Mouse (Mus musculus): ENCODE measurements around the gene Elovl1.

DNA sequence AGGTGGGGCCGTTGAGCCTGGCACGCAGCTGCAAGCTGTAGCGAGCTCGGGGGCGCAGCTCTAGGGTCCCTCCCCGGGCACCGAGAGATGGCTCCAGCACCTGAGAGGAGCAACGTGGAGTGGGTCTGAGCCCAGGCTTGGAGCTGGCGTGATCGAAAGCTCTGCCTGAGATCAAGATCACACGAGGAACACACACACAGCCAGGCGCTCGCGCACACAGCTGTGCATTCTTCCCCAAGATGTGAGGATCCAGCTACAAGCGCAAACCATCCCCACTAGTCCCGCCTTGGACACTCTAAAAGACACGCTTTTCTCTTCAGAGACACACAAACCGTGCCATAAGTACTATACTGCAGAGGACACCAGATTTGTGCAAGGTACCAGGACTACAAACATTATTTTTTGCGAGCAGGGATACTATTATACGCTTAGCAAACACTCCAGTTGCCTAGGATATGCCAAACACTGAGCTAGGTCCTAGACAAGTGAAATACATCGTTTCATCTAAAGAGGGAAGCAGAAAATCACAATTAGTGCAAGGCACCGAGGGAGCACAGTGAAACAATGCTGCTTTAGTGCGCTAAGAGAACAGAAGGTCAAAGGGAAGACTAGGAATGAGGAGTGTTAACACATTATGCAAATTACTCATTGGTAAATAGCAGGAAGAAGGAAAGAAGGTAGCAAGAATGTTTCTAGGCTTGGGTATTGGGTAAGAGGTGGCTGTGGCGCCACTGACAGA, 18.7 kb downstream of the Elovl1 start:
- TF ChIP-seq POLR2A (IDR thresholded peaks at IDR 0.05; ENCODE audit: insufficient read length, low read depth) (no peak), E2F4 (IDR thresholded peaks at IDR 0.05; ENCODE audit: insufficient read depth) (no peak), CEBPB (IDR thresholded peaks at IDR 0.05; ENCODE audit: insufficient read depth, poor library complexity, severe bottlenecking) (no peak), USF1 (IDR thresholded peaks at IDR 0.05; ENCODE audit: low read depth) (no peak), MYOG (IDR thresholded peaks at IDR 0.05; ENCODE audit: control insufficient read depth in 1 of 3, insufficient read depth in 1 of 3, insufficient read length in 2 of 3, low read depth in 2 of 3) (no peak), MAX (IDR thresholded peaks at IDR 0.05; ENCODE audit: low read depth) (no peak), POLR2AphosphoS2 (IDR thresholded peaks at IDR 0.05; ENCODE audit: insufficient read length, low read depth) (no peak), TCF12 (IDR thresholded peaks at IDR 0.05; ENCODE audit: insufficient read depth, poor library complexity, severe bottlenecking) (no peak), MYOD1 (IDR thresholded peaks at IDR 0.05; ENCODE audit: control insufficient read depth in 1 of 3, insufficient read length in 2 of 3, low read depth in 2 of 3) (no peak), REST (IDR thresholded peaks at IDR 0.05; ENCODE audit: insufficient read depth, insufficient read length) (no peak), TCF3 (IDR thresholded peaks at IDR 0.05; ENCODE audit: insufficient read length, low read depth) (no peak)

All from myocyte (in vitro differentiated cells).